Mouse (Mus musculus): Measurements from ENCODE around the gene Tsga10. TPM values are rescaled to one million over a fixed set of nuclear protein-coding genes. Genes with fewer than 3 reads are reported as not detected.

Gene Tsga10
- total and polyA plus RNA-seq, 3 experiments = 0.47 to 0.57 (median 0.55) TPM

DNA sequence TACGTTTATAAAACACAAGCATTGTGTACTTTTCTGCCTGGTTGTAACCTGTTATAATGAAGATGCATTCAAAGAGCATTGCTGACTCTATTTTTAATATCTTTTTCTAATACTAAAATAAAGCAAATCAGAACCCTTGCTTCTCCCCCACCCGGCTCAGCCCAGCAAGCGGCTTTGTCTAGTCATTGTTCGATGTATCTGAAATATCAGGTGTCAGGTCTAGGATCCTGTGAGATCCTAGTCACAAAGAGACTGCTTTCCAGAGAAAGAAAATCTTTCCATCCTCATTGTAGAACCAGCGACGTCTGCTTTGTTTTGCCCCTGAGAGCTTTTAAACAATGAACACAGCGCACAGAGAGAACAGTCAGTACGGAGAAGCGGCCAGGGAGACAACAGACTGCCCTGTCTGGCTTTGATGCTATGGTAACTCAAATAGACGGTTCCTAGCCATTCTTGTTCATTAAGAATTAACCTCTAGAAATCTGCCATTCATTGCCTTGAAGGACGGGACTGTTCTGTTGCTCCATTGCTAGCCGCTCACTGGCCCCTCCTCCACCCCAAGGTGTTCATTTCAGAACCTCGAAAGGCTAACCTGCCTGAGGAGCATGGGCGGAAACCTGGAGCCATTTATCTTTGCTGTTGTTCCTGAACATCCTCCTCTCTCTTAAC is 123.5 kb downstream of the Tsga10 start:
- in situ Hi-C loops (cut with MboI; ENCODE audit: low pct_ligation_motif_present, low pct_unique_long_range_greater_than_20kb, low sequenced_read_pairs) = no loop called here
- Histone ChIP-seq H3K36me3 (replicated peaks in 1 of 2; ENCODE audit: control insufficient read depth in 1 of 2, insufficient read depth in 1 of 2, low read length in 1 of 2) (no peaks in the 10 kb centered on the region), H3K27me3 (replicated peaks) (no peaks in the 10 kb centered on the region), H3K9ac (ENCODE audit: insufficient read depth, low read depth) (no peak overlapping the region), H3K4me3 (replicated peaks in 1 of 3; ENCODE audit: low read depth in 2 of 3, low read length in 2 of 3, poor library complexity in 1 of 3) (no peak overlapping the region), H3K9me3 (replicated peaks; ENCODE audit: low read length) (no peaks in the 10 kb centered on the region), H3K79me2 (replicated peaks; ENCODE audit: control insufficient read depth, extremely low read depth, insufficient read depth, poor library complexity, severe bottlenecking) (no peaks in the 10 kb centered on the region), H3K27ac (ENCODE audit: insufficient read depth, low read depth) (no peak overlapping the region), H3K4me1 (ENCODE audit: control insufficient read depth in 1 of 2, insufficient read depth in 2 of 2) (no peaks in the 10 kb centered on the region), H3K4me2 (ENCODE audit: insufficient read depth, low read depth, poor library complexity, severe bottlenecking) (no peak overlapping the region)
- dilution Hi-C loops (cut with MboI; ENCODE audit: extremely low pct_ligation_motif_present, extremely low pct_unique_long_range_greater_than_20kb, low sequenced_read_pairs) = no loop called here
- DNase-seq (ENCODE audit: extremely low read depth) = no peak
- TF ChIP-seq SIN3A (IDR thresholded peaks at IDR 0.05; ENCODE audit: low read length) = no peak
- no peak for TF ChIP-seq BHLHE40 (IDR thresholded peaks at IDR 0.05; ENCODE audit: low read depth, low read length)
- no peak for TF ChIP-seq ZKSCAN1 (IDR thresholded peaks at IDR 0.05; ENCODE audit: borderline replicate concordance, low read depth, low read length)
- TF ChIP-seq USF2 (conservative IDR thresholded peaks at IDR 0.05; ENCODE audit: low read depth, low read length) = no peak
- TF ChIP-seq NRF1 (IDR thresholded peaks at IDR 0.05; ENCODE audit: low read depth, low read length) = no peak
- TF ChIP-seq ZNF384 (IDR thresholded peaks at IDR 0.05; ENCODE audit: low read depth, low read length) = no peak
- no peak for TF ChIP-seq PAX5 (IDR thresholded peaks at IDR 0.05; ENCODE audit: low read length)
- no peak for TF ChIP-seq MYC (IDR thresholded peaks at IDR 0.05; ENCODE audit: low read depth, low read length)
- no peak for TF ChIP-seq RAD21 (IDR thresholded peaks at IDR 0.05; ENCODE audit: low read depth, low read length)
- no peak for TF ChIP-seq MAZ (IDR thresholded peaks at IDR 0.05; ENCODE audit: low read depth, low read length)
- no peak for TF ChIP-seq USF1 (IDR thresholded peaks at IDR 0.05; ENCODE audit: low read depth, low read length)

GRCm38 (mm10) chr1:37742126-37742525 is 124.1 kb downstream of the Tsga10 start:
- Histone ChIP-seq H3K4me1 (ENCODE audit: control insufficient read depth in 1 of 2, insufficient read depth in 2 of 2) (no peaks in the 10 kb centered on the region), H3K79me2 (replicated peaks; ENCODE audit: control insufficient read depth, extremely low read depth, insufficient read depth, poor library complexity, severe bottlenecking) (no peaks in the 10 kb centered on the region), H3K4me3 (replicated peaks in 1 of 3; ENCODE audit: low read depth in 2 of 3, low read length in 2 of 3, poor library complexity in 1 of 3) (no peak overlapping the region), H3K27me3 (replicated peaks) (no peaks in the 10 kb centered on the region), H3K27ac (ENCODE audit: insufficient read depth, low read depth) (no peak overlapping the region), H3K4me2 (ENCODE audit: insufficient read depth, low read depth, poor library complexity, severe bottlenecking) (no peak overlapping the region), H3K36me3 (replicated peaks in 1 of 2; ENCODE audit: control insufficient read depth in 1 of 2, insufficient read depth in 1 of 2, low read length in 1 of 2) (no peaks in the 10 kb centered on the region), H3K9ac (ENCODE audit: insufficient read depth, low read depth) (no peak overlapping the region), H3K9me3 (replicated peaks; ENCODE audit: low read length) (no peaks in the 10 kb centered on the region)
- TF ChIP-seq TBP (conservative IDR thresholded peaks at IDR 0.05; ENCODE audit: low read depth, low read length) = no peak
- no peak for TF ChIP-seq POLR2A (IDR thresholded peaks at IDR 0.05; ENCODE audit: low read depth, low read length)
- no peak for TF ChIP-seq KAT2A (IDR thresholded peaks at IDR 0.05; ENCODE audit: insufficient replicate concordance, low read length)
- no peak for TF ChIP-seq BHLHE40 (IDR thresholded peaks at IDR 0.05; ENCODE audit: low read depth, low read length)
- no peak for TF ChIP-seq PAX5 (IDR thresholded peaks at IDR 0.05; ENCODE audit: low read length)
- no peak for TF ChIP-seq ZC3H11A (IDR thresholded peaks at IDR 0.05; ENCODE audit: low read depth, low read length)
- no peak for TF ChIP-seq USF2 (conservative IDR thresholded peaks at IDR 0.05; ENCODE audit: low read depth, low read length)
- TF ChIP-seq MXI1 (IDR thresholded peaks at IDR 0.05; ENCODE audit: low read depth, low read length) = no peak
- TF ChIP-seq NRF1 (IDR thresholded peaks at IDR 0.05; ENCODE audit: low read depth, low read length) = no peak
- TF ChIP-seq HCFC1 (IDR thresholded peaks at IDR 0.05; ENCODE audit: low read depth, low read length) = no peak
- no peak for TF ChIP-seq SMC3 (IDR thresholded peaks at IDR 0.05; ENCODE audit: low read depth, low read length)
- TF ChIP-seq ZKSCAN1 (IDR thresholded peaks at IDR 0.05; ENCODE audit: borderline replicate concordance, low read depth, low read length) = no peak
- dilution Hi-C loops (cut with MboI; ENCODE audit: extremely low pct_ligation_motif_present, extremely low pct_unique_long_range_greater_than_20kb, low sequenced_read_pairs) (no loop called here), in situ Hi-C loops (cut with MboI; ENCODE audit: low pct_ligation_motif_present, low pct_unique_long_range_greater_than_20kb, low sequenced_read_pairs) (no loop called here)
- no peak for DNase-seq (ENCODE audit: extremely low read depth)
